Mouse (Mus musculus): ENCODE measurements at regions not wholly inside any gene's neighbourhood (a gene's known extent, or its start where the extent isn't known, plus 50 kb on each side); places are given as distances from the start of the nearest gene placed in this dataset.

DNA sequence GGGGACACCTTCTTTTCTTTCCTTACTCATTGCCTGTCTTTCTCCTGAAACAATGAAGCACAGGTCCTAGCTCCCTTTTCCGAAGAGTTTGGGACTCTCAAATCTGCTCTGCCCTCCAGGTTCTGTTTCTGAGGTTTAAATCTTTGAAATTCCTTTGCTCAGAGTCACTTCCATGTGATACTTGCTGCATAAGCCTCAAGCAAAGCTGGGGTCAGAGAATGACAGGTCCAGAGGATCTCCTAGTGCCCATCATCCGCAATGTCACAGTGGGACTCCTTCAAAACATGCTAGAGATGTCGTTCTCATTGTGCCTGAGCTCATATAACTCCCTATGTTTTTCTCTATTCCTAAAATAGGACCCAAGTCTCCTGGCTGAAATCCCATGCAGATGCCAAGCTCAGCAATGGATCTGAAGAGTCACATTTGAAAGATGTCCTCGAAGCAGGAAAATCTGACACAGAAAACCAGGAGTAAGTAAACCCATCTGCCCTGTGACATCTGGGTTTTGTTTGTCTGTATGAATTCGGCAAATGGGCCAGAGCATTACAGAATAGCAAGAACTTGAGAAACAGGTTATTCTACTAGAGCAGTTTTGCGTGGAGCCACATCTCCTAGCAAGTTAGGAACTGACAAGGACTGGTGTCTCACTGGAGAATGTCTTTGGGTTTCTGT is 634.6 kb downstream of the Epha4 start:
- WGBS, result 85% methylated on average over 6 of the region's 6 CpGs
- Histone ChIP-seq H3K27ac (no peak overlapping the region), H3K9me3 (ENCODE audit: control insufficient read depth, low read length) (no peaks in the 10 kb centered on the region), H3K36me3 (replicated peaks; ENCODE audit: control insufficient read depth, insufficient read depth) (no peaks in the 10 kb centered on the region), H3K4me2 (replicated peaks) (no peak overlapping the region), H3K4me3 (replicated peaks; ENCODE audit: low read length) (no peak overlapping the region), H3K27me3 (ENCODE audit: control insufficient read depth, insufficient read depth, low read length) (no peaks in the 10 kb centered on the region), H3K4me1 (replicated peaks; ENCODE audit: control insufficient read depth, insufficient read depth, low read length) (no peaks in the 10 kb centered on the region), H3K9ac (no peak overlapping the region)
- ATAC-seq (ENCODE audit: low FRiP score) (no peak), DNase-seq (ENCODE audit: low spot score) (no peak)

- no peak for ATAC-seq (ENCODE audit: low FRiP score)
- Histone ChIP-seq H3K36me3 (replicated peaks; ENCODE audit: control insufficient read depth, insufficient read depth) (no peaks in the 10 kb centered on the region), H3K27me3 (ENCODE audit: control insufficient read depth, insufficient read depth, low read length) (no peaks in the 10 kb centered on the region), H3K27ac (no peak overlapping the region), H3K4me3 (replicated peaks; ENCODE audit: low read length) (no peak overlapping the region), H3K4me2 (replicated peaks) (no peak overlapping the region), H3K9me3 (ENCODE audit: control insufficient read depth, low read length) (no peaks in the 10 kb centered on the region), H3K4me1 (replicated peaks; ENCODE audit: control insufficient read depth, insufficient read depth, low read length) (no peaks in the 10 kb centered on the region), H3K9ac (no peak overlapping the region)
- DNase-seq (ENCODE audit: low spot score), result no peak
- 78% methylated on average over 4 of the region's 4 CpGs for WGBS
These were observed 634.1 kb downstream of the Epha4 start for GRCm38 (mm10) chr1:76880783-76881145.

DNA sequence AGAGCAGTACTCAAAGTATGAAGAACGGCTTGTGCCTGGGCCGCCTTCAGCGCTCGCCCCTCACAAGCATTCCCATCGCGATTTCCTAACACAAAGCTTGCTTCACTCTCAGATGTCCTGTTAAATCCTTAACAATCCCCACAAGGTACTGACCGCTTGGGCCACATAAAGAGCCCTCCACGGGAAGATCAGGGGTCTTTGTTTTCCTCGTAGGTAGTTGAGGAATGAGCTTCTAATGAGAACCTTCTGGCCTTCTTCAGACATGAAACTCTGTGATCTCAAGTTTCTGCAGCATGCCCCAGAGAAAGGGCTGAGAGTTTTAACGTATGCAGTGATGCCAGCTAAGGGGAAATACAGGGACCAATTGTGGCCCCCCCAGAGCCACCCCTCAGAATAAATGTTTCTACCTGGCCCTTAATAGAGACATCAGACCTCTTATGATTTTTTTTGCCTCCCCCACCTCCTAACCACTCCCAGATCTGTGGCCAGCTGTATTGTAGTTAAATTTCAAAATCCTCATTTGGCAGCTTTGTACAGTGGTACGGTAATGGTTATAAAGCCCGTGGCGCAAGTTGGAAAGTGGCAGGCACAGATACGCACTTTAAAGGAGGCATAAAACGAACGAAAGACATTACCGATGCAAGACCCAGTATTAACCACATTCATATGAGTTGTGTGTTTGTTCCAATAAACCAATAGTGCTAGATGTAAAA is 618.6 kb downstream of the Epha4 start:
- no peak for ATAC-seq (ENCODE audit: low FRiP score)
- no peaks in the 10 kb centered on the region for H3K4me1 ChIP-seq (replicated peaks; ENCODE audit: control insufficient read depth, insufficient read depth, low read length)
- H3K4me2 ChIP-seq (replicated peaks), result no peak overlapping the region
- H3K36me3 ChIP-seq (replicated peaks; ENCODE audit: control insufficient read depth, insufficient read depth), result no peaks in the 10 kb centered on the region
- H3K27me3 ChIP-seq (ENCODE audit: control insufficient read depth, insufficient read depth, low read length), result no peaks in the 10 kb centered on the region
- no peak overlapping the region for H3K9ac ChIP-seq
- DNase-seq (ENCODE audit: low spot score), result no peak
- no peak overlapping the region for H3K27ac ChIP-seq
- H3K9me3 ChIP-seq (ENCODE audit: control insufficient read depth, low read length), result no peaks in the 10 kb centered on the region
- 71% methylated on average over 17 of the region's 17 CpGs for WGBS
- H3K4me3 ChIP-seq (replicated peaks; ENCODE audit: low read length), result no peak overlapping the region

- whole genome bisulfite sequencing, result 63% methylated on average over 6 of the region's 7 CpGs
- no peak for DNase-seq (ENCODE audit: low spot score)
- no peak overlapping the region for H3K4me2 ChIP-seq (replicated peaks)
- H3K9ac ChIP-seq, result no peak overlapping the region
- no peaks in the 10 kb centered on the region for H3K36me3 ChIP-seq (replicated peaks; ENCODE audit: control insufficient read depth, insufficient read depth)
- H3K4me3 ChIP-seq (replicated peaks; ENCODE audit: low read length), result no peak overlapping the region
- no peaks in the 10 kb centered on the region for H3K4me1 ChIP-seq (replicated peaks; ENCODE audit: control insufficient read depth, insufficient read depth, low read length)
- no peaks in the 10 kb centered on the region for H3K9me3 ChIP-seq (ENCODE audit: control insufficient read depth, low read length)
- H3K27me3 ChIP-seq (ENCODE audit: control insufficient read depth, insufficient read depth, low read length), result no peaks in the 10 kb centered on the region
- ATAC-seq (ENCODE audit: low FRiP score), result no peak
- H3K27ac ChIP-seq, result no peak overlapping the region
These were observed 617.5 kb downstream of the Epha4 start for GRCm38 (mm10) chr1:76897431-76897830.

DNA sequence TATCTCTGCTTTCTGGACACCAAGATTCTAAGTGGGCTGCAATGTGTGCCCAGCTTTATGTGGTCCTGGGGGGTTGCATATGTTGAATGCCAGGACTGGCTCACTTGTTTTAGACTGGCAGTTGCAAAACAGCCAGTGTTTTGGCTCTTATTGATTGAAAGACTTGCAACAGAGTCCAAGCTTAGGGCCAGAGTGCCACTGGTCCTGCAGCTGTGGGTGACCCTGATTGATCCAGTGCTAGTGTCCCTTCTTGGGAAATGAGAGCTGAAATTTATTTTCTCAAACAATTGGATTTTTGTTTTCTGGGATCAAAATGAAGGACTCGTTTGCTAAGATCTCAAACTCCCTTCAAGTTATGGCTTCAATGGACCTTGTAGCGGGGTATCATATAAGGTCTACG is 603.4 kb downstream of the Epha4 start:
- 94% methylated on average over 3 of the region's 3 CpGs for WGBS
- no peak overlapping the region for H3K4me2 ChIP-seq (replicated peaks)
- DNase-seq (ENCODE audit: low spot score) (no peak), ATAC-seq (ENCODE audit: low FRiP score) (no peak)
- no peak overlapping the region for H3K4me3 ChIP-seq (replicated peaks; ENCODE audit: low read length)
- H3K9me3 ChIP-seq (ENCODE audit: control insufficient read depth, low read length), result no peaks in the 10 kb centered on the region
- H3K4me1 ChIP-seq (replicated peaks; ENCODE audit: control insufficient read depth, insufficient read depth, low read length), result no peaks in the 10 kb centered on the region
- H3K9ac ChIP-seq, result no peak overlapping the region
- H3K36me3 ChIP-seq (replicated peaks; ENCODE audit: control insufficient read depth, insufficient read depth), result no peaks in the 10 kb centered on the region
- no peak overlapping the region for H3K27ac ChIP-seq
- H3K27me3 ChIP-seq (ENCODE audit: control insufficient read depth, insufficient read depth, low read length), result no peaks in the 10 kb centered on the region

DNA sequence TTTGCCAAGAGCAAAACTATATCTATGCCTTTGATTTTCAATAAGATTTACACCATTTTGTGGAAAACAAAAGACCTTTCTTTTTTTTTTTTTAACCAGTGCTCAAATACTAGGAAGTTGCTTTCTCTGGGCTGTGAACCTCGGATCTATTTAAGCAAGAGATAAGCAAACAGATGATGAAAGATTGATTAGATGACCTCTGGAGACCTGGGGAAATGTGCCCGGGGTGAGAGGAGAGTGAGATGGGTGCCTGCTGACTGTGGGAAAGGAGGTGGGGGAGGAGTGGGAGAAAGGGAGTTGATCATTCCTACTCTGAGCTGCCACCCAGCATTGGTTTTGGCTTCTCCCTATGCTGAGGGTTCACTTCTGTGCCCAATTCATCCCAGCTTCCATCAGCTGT is 595.3 kb downstream of the Epha4 start:
- Histone ChIP-seq H3K9ac (no peak overlapping the region), H3K36me3 (replicated peaks; ENCODE audit: control insufficient read depth, insufficient read depth) (no peaks in the 10 kb centered on the region), H3K4me3 (replicated peaks; ENCODE audit: low read length) (no peak overlapping the region), H3K4me1 (replicated peaks; ENCODE audit: control insufficient read depth, insufficient read depth, low read length) (no peaks in the 10 kb centered on the region), H3K27ac (no peak overlapping the region), H3K27me3 (ENCODE audit: control insufficient read depth, insufficient read depth, low read length) (no peaks in the 10 kb centered on the region), H3K9me3 (ENCODE audit: control insufficient read depth, low read length) (no peaks in the 10 kb centered on the region), H3K4me2 (replicated peaks) (no peak overlapping the region)
- DNase-seq (ENCODE audit: low spot score), result no peak
- WGBS, result 44% methylated on average over 2 of the region's 2 CpGs
- no peak for ATAC-seq (ENCODE audit: low FRiP score)

- no peak for DNase-seq (ENCODE audit: low spot score)
These were observed 594.3 kb downstream of the Epha4 start for GRCm38 (mm10) chr1:76920634-76921033.

GRCm38 (mm10) chr1:76927041-76927440 is 587.8 kb downstream of the Epha4 start:
- Histone ChIP-seq H3K4me2 (replicated peaks) (no peak overlapping the region), H3K4me1 (replicated peaks; ENCODE audit: control insufficient read depth, insufficient read depth, low read length) (no peaks in the 10 kb centered on the region), H3K9me3 (ENCODE audit: control insufficient read depth, low read length) (no peaks in the 10 kb centered on the region), H3K36me3 (replicated peaks; ENCODE audit: control insufficient read depth, insufficient read depth) (no peaks in the 10 kb centered on the region), H3K4me3 (replicated peaks; ENCODE audit: low read length) (no peak overlapping the region), H3K27ac (no peak overlapping the region), H3K9ac (no peak overlapping the region), H3K27me3 (ENCODE audit: control insufficient read depth, insufficient read depth, low read length) (no peaks in the 10 kb centered on the region)
- WGBS, result 90% methylated on average over 5 of the region's 5 CpGs
- no peak for DNase-seq (ENCODE audit: low spot score)
- ATAC-seq (ENCODE audit: low FRiP score), result no peak

More at GRCm38 (mm10) chr1:76920634-76921033, 594.3 kb downstream of the Epha4 start:
- no peak for ATAC-seq (ENCODE audit: low FRiP score)
- H3K27ac ChIP-seq, result no peak overlapping the region
- H3K4me1 ChIP-seq (replicated peaks; ENCODE audit: control insufficient read depth, insufficient read depth, low read length), result no peaks in the 10 kb centered on the region
- H3K27me3 ChIP-seq (ENCODE audit: control insufficient read depth, insufficient read depth, low read length), result no peaks in the 10 kb centered on the region
- no peak overlapping the region for H3K4me2 ChIP-seq (replicated peaks)
- H3K4me3 ChIP-seq (replicated peaks; ENCODE audit: low read length), result no peak overlapping the region
- H3K36me3 ChIP-seq (replicated peaks; ENCODE audit: control insufficient read depth, insufficient read depth), result no peaks in the 10 kb centered on the region
- H3K9ac ChIP-seq, result no peak overlapping the region
- no peaks in the 10 kb centered on the region for H3K9me3 ChIP-seq (ENCODE audit: control insufficient read depth, low read length)

GRCm38 (mm10) chr1:76928035-76928434 is 586.9 kb downstream of the Epha4 start:
- H3K4me3 ChIP-seq (replicated peaks; ENCODE audit: low read length), result no peak overlapping the region
- no peak overlapping the region for H3K27ac ChIP-seq
- no peaks in the 10 kb centered on the region for H3K4me1 ChIP-seq (replicated peaks; ENCODE audit: control insufficient read depth, insufficient read depth, low read length)
- no peak overlapping the region for H3K4me2 ChIP-seq (replicated peaks)
- no peaks in the 10 kb centered on the region for H3K36me3 ChIP-seq (replicated peaks; ENCODE audit: control insufficient read depth, insufficient read depth)
- H3K27me3 ChIP-seq (ENCODE audit: control insufficient read depth, insufficient read depth, low read length), result no peaks in the 10 kb centered on the region
- no peak overlapping the region for H3K9ac ChIP-seq
- 71% methylated on average over 2 of the region's 2 CpGs for WGBS
- no peaks in the 10 kb centered on the region for H3K9me3 ChIP-seq (ENCODE audit: control insufficient read depth, low read length)
- no peak for DNase-seq (ENCODE audit: low spot score)
- ATAC-seq (ENCODE audit: low FRiP score), result no peak
